Mouse (Mus musculus): ENCODE results near the gene Limd2. TPM values are rescaled to one million over a fixed set of nuclear protein-coding genes. Genes with fewer than 3 reads are reported as not detected.
"Not testable (repeated sequence)": the region's sequence is repeated elsewhere in the genome, so short reads cannot be mapped to it uniquely, and the experiment has no call there.

Gene Limd2
- polyA plus RNA-seq, 1 experiment = 128 TPM

- no peak for DNase-seq (ENCODE audit: low read depth)
- TF ChIP-seq POLR2A (IDR thresholded peaks at IDR 0.05; ENCODE audit: borderline replicate concordance, extremely low read depth, insufficient read depth, insufficient read length, poor library complexity, severe bottlenecking) (no peak), CTCF (IDR thresholded peaks at IDR 0.05; ENCODE audit: borderline replicate concordance, extremely low read depth, insufficient read depth, insufficient read length) (no peak)
These were observed 4.4 kb downstream of the Limd2 start for GRCm38 (mm10) chr11:106156257-106156656.

- TF ChIP-seq CTCF (IDR thresholded peaks at IDR 0.05; ENCODE audit: borderline replicate concordance, extremely low read depth, insufficient read depth, insufficient read length) (no peak), POLR2A (IDR thresholded peaks at IDR 0.05; ENCODE audit: borderline replicate concordance, extremely low read depth, insufficient read depth, insufficient read length, poor library complexity, severe bottlenecking) (no peak)
- no peak for DNase-seq (ENCODE audit: low read depth)
These were observed 4.9 kb downstream of the Limd2 start for GRCm38 (mm10) chr11:106155761-106156160.

- TF ChIP-seq CTCF (IDR thresholded peaks at IDR 0.05; ENCODE audit: borderline replicate concordance, extremely low read depth, insufficient read depth, insufficient read length) (no peak), POLR2A (IDR thresholded peaks at IDR 0.05; ENCODE audit: borderline replicate concordance, extremely low read depth, insufficient read depth, insufficient read length, poor library complexity, severe bottlenecking) (no peak)
- DNase-seq (ENCODE audit: low read depth) = no peak
These were observed 5.9 kb downstream of the Limd2 start for GRCm38 (mm10) chr11:106154770-106155169.

- no peak for TF ChIP-seq CTCF (IDR thresholded peaks at IDR 0.05; ENCODE audit: borderline replicate concordance, extremely low read depth, insufficient read depth, insufficient read length)
- no peak for TF ChIP-seq POLR2A (IDR thresholded peaks at IDR 0.05; ENCODE audit: borderline replicate concordance, extremely low read depth, insufficient read depth, insufficient read length, poor library complexity, severe bottlenecking)
- DNase-seq (ENCODE audit: low read depth) = peak; percentile 17
These were observed 6.6 kb downstream of the Limd2 start for GRCm38 (mm10) chr11:106154091-106154490.

- no peak for DNase-seq (ENCODE audit: low read depth)
These were observed 8.5 kb downstream of the Limd2 start for GRCm38 (mm10) chr11:106152132-106152531.

GRCm38 (mm10) chr11:106151219-106151618 lies 9.4 kb downstream of the Limd2 start:
- no peak for DNase-seq (ENCODE audit: low read depth)
- TF ChIP-seq CTCF (IDR thresholded peaks at IDR 0.05; ENCODE audit: borderline replicate concordance, extremely low read depth, insufficient read depth, insufficient read length) = no peak
- no peak for TF ChIP-seq POLR2A (IDR thresholded peaks at IDR 0.05; ENCODE audit: borderline replicate concordance, extremely low read depth, insufficient read depth, insufficient read length, poor library complexity, severe bottlenecking)

More at GRCm38 (mm10) chr11:106152132-106152531, 8.5 kb downstream of the Limd2 start:
- TF ChIP-seq CTCF (IDR thresholded peaks at IDR 0.05; ENCODE audit: borderline replicate concordance, extremely low read depth, insufficient read depth, insufficient read length) (no peak), POLR2A (IDR thresholded peaks at IDR 0.05; ENCODE audit: borderline replicate concordance, extremely low read depth, insufficient read depth, insufficient read length, poor library complexity, severe bottlenecking) (no peak)

GRCm38 (mm10) chr11:106134580-106135528 lies 25.8 kb downstream of the Limd2 start:
- peak; percentile 68 for DNase-seq (ENCODE audit: low read depth)
- TF ChIP-seq POLR2A (IDR thresholded peaks at IDR 0.05; ENCODE audit: borderline replicate concordance, extremely low read depth, insufficient read depth, insufficient read length, poor library complexity, severe bottlenecking) (no peak), CTCF (IDR thresholded peaks at IDR 0.05; ENCODE audit: borderline replicate concordance, extremely low read depth, insufficient read depth, insufficient read length) (no peak)

GRCm38 (mm10) chr11:106132516-106132915 lies 28.1 kb downstream of the Limd2 start:
- no peak for DNase-seq (ENCODE audit: low read depth)
- no peak for TF ChIP-seq POLR2A (IDR thresholded peaks at IDR 0.05; ENCODE audit: borderline replicate concordance, extremely low read depth, insufficient read depth, insufficient read length, poor library complexity, severe bottlenecking)
- no peak for TF ChIP-seq CTCF (IDR thresholded peaks at IDR 0.05; ENCODE audit: borderline replicate concordance, extremely low read depth, insufficient read depth, insufficient read length)

GRCm38 (mm10) chr11:106129477-106129876 lies 31.2 kb downstream of the Limd2 start:
- TF ChIP-seq POLR2A (IDR thresholded peaks at IDR 0.05; ENCODE audit: borderline replicate concordance, extremely low read depth, insufficient read depth, insufficient read length, poor library complexity, severe bottlenecking) (no peak), CTCF (IDR thresholded peaks at IDR 0.05; ENCODE audit: borderline replicate concordance, extremely low read depth, insufficient read depth, insufficient read length) (no peak)

GRCm38 (mm10) chr11:106126727-106127373 lies 33.8 kb downstream of the Limd2 start:
- not testable (repeated sequence) for DNase-seq (ENCODE audit: low read depth)

More at GRCm38 (mm10) chr11:106129477-106129876, 31.2 kb downstream of the Limd2 start:
- no peak for DNase-seq (ENCODE audit: low read depth)

- TF ChIP-seq POLR2A (IDR thresholded peaks at IDR 0.05; ENCODE audit: borderline replicate concordance, extremely low read depth, insufficient read depth, insufficient read length, poor library complexity, severe bottlenecking) (no peak), CTCF (IDR thresholded peaks at IDR 0.05; ENCODE audit: borderline replicate concordance, extremely low read depth, insufficient read depth, insufficient read length) (no peak)
- DNase-seq (ENCODE audit: low read depth) = no peak
These were observed 34.8 kb downstream of the Limd2 start for GRCm38 (mm10) chr11:106125827-106126226.

Measured in brain, embryonic 14.5 days (tissue).